Mouse (Mus musculus) brain, embryonic 14.5 days (tissue): Measurements from ENCODE around the gene Ccdc15.

Experiments
- CTCF ChIP-seq: fragments of 200-500 bp; IDR thresholded peaks from 2 replicates; pipeline ENCODE4 v1.5.1; 2012; ENCODE audit warnings: inconsistent platforms, mild to moderate bottlenecking, moderate library complexity, borderline replicate concordance; ENCODE audit not compliant: insufficient read depth, insufficient read length; ENCODE audit errors: extremely low read depth
- POLR2A ChIP-seq: fragments of 200-500 bp; IDR thresholded peaks from 2 replicates; pipeline ENCODE4 v1.6.1; 2012; ENCODE audit warnings: mild to moderate bottlenecking, inconsistent platforms, borderline replicate concordance; ENCODE audit not compliant: poor library complexity, insufficient read depth, insufficient read length, severe bottlenecking; ENCODE audit errors: extremely low read depth

GRCm38 (mm10) chr9:37255889-37256225 is 92.4 kb downstream of the Ccdc15 start:
- TF ChIP-seq CTCF (peak; percentile 77; the same call in 1 of the 2 replicates), POLR2A (no peak)
